Mouse (Mus musculus): Measurements from ENCODE around the gene Ddx58. TPM values are rescaled to one million over a fixed set of nuclear protein-coding genes. Genes with fewer than 3 reads are reported as not detected.

The Ddx58 gene
- 10 to 100 TPM; 34.0 to 40.5 (median 37.5) TPM for total RNA-seq (2022)

- peak; percentile 18 for DNase-seq
These were observed at the start of gene Ddx58 for GRCm38 (mm10) chr4:40239409-40240271. Gene Ddx58, minus strand, starts transcription at chr4:40239828.

GRCm38 (mm10) chr4:40289046-40289445 is 49.4 kb upstream of the Ddx58 start:
- no peak for DNase-seq

- DNase-seq: no peak
These were observed 47.8 kb upstream of the Ddx58 start for GRCm38 (mm10) chr4:40287415-40287814.

GRCm38 (mm10) chr4:40285582-40285981 is 46.0 kb upstream of the Ddx58 start:
- DNase-seq: peak; percentile 37

GRCm38 (mm10) chr4:40279276-40279900 is 39.8 kb upstream of the Ddx58 start, which contains the start of gene Ndufb6:
Gene Ndufb6, minus strand, starts transcription at chr4:40279421.
- peak; percentile 89 for DNase-seq

- DNase-seq: no peak
These were observed 39.2 kb upstream of the Ddx58 start for GRCm38 (mm10) chr4:40278880-40279275.

- DNase-seq: peak; percentile 96
These were observed 29.9 kb upstream of the Ddx58 start, which contains the start of the genes Smim27 and Topors for GRCm38 (mm10) chr4:40269430-40270032. Gene Smim27, plus strand, starts transcription at chr4:40269579. Gene Topors, minus strand, starts transcription at chr4:40269850.

- DNase-seq: no peak
These were observed 29.2 kb upstream of the Ddx58 start for GRCm38 (mm10) chr4:40268835-40269234.

- peak; percentile 89 for DNase-seq
These were observed 28.7 kb upstream of the Ddx58 start for GRCm38 (mm10) chr4:40268204-40268813.

- DNase-seq: peak; percentile 21
These were observed 28.1 kb upstream of the Ddx58 start for GRCm38 (mm10) chr4:40267681-40268080.

- DNase-seq: no peak
These were observed 24.7 kb upstream of the Ddx58 start for GRCm38 (mm10) chr4:40264321-40264720.

GRCm38 (mm10) chr4:40254385-40255103 is 14.9 kb upstream of the Ddx58 start:
- DNase-seq: no peak

- no peak for DNase-seq
These were observed 14.1 kb upstream of the Ddx58 start for GRCm38 (mm10) chr4:40253766-40254165.

GRCm38 (mm10) chr4:40250984-40251383 is 11.4 kb upstream of the Ddx58 start:
- DNase-seq: no peak

- no peak for DNase-seq
These were observed 4.4 kb upstream of the Ddx58 start for GRCm38 (mm10) chr4:40244035-40244434.

- no peak for DNase-seq
These were observed 3.4 kb upstream of the Ddx58 start for GRCm38 (mm10) chr4:40243006-40243405.

- DNase-seq: no peak
These were observed 2.3 kb upstream of the Ddx58 start for GRCm38 (mm10) chr4:40241928-40242327.

- no peak for DNase-seq
These were observed 680 bp upstream of the Ddx58 start for GRCm38 (mm10) chr4:40240272-40240744.

GRCm38 (mm10) chr4:40238483-40239408 is 882 bp downstream of the Ddx58 start:
- peak; percentile 70 for DNase-seq

GRCm38 (mm10) chr4:40236829-40237228 is 2.8 kb downstream of the Ddx58 start:
- no peak for DNase-seq

- no peak for DNase-seq
These were observed 5.4 kb downstream of the Ddx58 start for GRCm38 (mm10) chr4:40234256-40234655.

Measured in adrenal gland, adult 8-10 months (tissue).